Mouse (Mus musculus): ENCODE data around the gene Trim31. TPM values are rescaled to one million over a fixed set of nuclear protein-coding genes. Genes with fewer than 3 reads are reported as not detected.
A peak's percentile ranks its signal among the peaks of the same experiment; 100 is the strongest.

The Trim31 gene
- polyA plus RNA-seq, 1 experiment: not detected

DNA sequence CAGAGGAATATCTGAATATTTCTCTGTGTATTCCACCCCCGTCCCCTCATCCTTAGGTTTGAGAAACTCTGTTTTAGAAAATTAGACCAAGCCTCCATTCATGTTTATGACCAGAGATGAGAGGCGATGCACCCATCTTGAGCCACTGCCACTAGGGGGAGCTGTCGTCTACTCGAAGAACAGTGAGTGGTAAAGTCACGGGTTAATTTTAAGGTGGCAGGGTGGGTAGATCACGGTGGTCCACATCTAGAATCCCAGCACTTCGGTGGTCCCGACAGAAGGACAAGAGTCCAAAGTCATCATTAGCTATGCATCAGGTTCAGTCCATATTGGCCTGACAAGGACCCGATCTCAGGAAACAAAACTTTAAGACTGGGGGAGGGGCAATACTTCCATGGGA, 17.2 kb downstream of the Trim31 start:
- Histone ChIP-seq H3K4me1 (ENCODE audit: control insufficient read depth, insufficient read depth, insufficient read length, low read length) (no peaks in the 10 kb centered on the region), H3K27ac (replicated peaks; ENCODE audit: low read depth, low read length) (no peak overlapping the region), H3K4me3 (ENCODE audit: insufficient read depth, low read depth, low read length) (no peak overlapping the region)

- no peak overlapping the region for H3K27ac ChIP-seq (replicated peaks; ENCODE audit: low read depth, low read length)
- H3K4me3 ChIP-seq (ENCODE audit: insufficient read depth, low read depth, low read length): no peak overlapping the region
- no peaks in the 10 kb centered on the region for H3K4me1 ChIP-seq (ENCODE audit: control insufficient read depth, insufficient read depth, insufficient read length, low read length)
These were observed 22.3 kb downstream of the Trim31 start for GRCm38 (mm10) chr17:36920239-36920638.

GRCm38 (mm10) chr17:36922715-36923114, 24.8 kb downstream of the Trim31 start:
- Histone ChIP-seq H3K27ac (replicated peaks; ENCODE audit: low read depth, low read length) (no peak overlapping the region), H3K4me1 (ENCODE audit: control insufficient read depth, insufficient read depth, insufficient read length, low read length) (no peaks in the 10 kb centered on the region), H3K4me3 (ENCODE audit: insufficient read depth, low read depth, low read length) (no peak overlapping the region)

GRCm38 (mm10) chr17:36923491-36923890, 25.6 kb downstream of the Trim31 start:
- H3K27ac ChIP-seq (replicated peaks; ENCODE audit: low read depth, low read length): no peak overlapping the region
- H3K4me3 ChIP-seq (ENCODE audit: insufficient read depth, low read depth, low read length): no peak overlapping the region
- no peaks in the 10 kb centered on the region for H3K4me1 ChIP-seq (ENCODE audit: control insufficient read depth, insufficient read depth, insufficient read length, low read length)

DNA sequence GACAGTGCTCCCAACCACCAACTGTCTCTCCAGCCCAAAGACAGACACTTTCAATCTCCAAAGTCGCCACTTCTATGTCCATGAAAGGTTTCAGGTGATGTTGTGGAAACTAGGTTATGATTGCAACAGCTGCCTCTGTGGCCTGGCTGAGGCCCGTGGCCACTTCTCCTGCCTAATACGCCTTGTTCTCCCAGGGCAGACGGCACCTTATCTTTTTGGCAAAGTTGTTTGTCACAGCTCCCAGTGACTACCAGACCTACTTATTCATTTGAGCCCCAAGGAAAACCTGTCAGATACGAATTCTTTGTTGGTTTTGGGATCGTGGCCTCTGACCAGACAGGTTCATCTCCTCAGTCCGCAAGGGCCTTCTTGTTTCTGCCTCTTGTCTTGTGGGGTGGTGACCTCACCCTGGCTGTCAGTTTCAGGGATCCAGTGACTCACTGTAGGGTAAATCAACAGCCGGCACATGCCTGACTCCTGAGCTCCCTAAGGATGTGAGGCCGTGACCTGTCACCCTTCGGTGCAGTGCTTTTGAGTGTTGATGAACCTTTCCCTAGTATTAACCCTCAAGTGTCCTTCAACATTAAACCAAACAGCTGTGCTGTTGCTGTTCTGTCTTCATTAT, 29.7 kb downstream of the Trim31 start:
- no peak overlapping the region for H3K27ac ChIP-seq (replicated peaks; ENCODE audit: low read depth, low read length)
- no peak overlapping the region for H3K4me3 ChIP-seq (ENCODE audit: insufficient read depth, low read depth, low read length)

DNA sequence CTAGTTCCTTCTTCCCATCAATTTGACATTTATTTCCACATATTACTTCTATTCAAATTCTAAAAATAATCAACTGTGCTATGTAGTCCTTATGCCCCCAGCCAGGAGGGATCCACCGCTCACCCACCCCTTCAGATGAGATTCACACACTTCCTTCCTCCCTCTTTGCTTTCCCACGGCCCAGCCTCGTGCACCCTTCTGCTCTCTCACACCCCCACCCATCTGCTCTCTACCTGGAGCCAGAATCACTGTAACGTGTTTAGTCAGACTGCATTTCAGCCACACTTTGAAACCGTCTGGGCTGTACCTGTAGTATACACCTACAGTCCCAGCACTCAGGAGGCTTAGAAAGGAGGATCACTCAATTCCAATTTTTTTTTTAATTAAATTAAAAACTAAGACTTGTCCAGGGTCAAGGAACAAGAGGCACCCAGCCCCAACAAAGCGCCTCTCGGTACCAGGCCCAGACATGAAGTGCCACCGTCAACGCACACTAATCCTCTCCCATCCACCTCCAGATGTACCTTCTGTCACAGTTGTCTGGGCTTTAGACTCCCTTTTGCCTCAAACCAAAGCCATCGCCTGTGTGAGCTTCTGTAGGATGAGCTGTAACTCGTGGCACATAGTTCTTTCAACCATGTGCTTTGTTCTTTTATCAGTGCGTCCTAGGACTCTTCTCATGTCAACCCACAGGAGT, 31.5 kb downstream of the Trim31 start:
- H3K4me1 ChIP-seq (ENCODE audit: control insufficient read depth, insufficient read depth, insufficient read length, low read length): no peaks in the 10 kb centered on the region
- no peak overlapping the region for H3K4me3 ChIP-seq (ENCODE audit: insufficient read depth, low read depth, low read length)
- H3K27ac ChIP-seq (replicated peaks; ENCODE audit: low read depth, low read length): no peak overlapping the region

More for the DNA sequence above, 29.7 kb downstream of the Trim31 start:
- H3K4me1 ChIP-seq (ENCODE audit: control insufficient read depth, insufficient read depth, insufficient read length, low read length): no peaks in the 10 kb centered on the region

DNA sequence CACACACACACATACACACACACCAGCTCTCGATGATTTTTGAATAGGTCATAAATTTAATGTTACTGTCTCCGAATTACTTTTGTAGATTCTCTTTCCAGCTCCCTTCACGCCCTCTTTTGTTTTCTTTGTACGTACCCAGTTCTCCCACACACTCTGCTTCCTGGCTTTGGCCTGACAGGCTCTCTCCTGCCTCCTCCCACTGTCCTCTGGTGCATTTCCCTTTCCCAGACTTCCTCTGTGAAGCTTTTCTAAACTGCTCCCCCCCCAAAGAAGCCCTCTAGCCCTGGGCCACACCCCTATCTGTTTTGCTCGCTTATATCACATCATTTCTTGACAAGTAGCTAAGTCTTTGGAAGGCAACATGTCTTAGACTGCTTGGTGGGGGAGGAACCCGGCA, 32.3 kb downstream of the Trim31 start:
- Histone ChIP-seq H3K27ac (replicated peaks; ENCODE audit: low read depth, low read length) (no peak overlapping the region), H3K4me1 (ENCODE audit: control insufficient read depth, insufficient read depth, insufficient read length, low read length) (no peaks in the 10 kb centered on the region), H3K4me3 (ENCODE audit: insufficient read depth, low read depth, low read length) (no peak overlapping the region)

DNA sequence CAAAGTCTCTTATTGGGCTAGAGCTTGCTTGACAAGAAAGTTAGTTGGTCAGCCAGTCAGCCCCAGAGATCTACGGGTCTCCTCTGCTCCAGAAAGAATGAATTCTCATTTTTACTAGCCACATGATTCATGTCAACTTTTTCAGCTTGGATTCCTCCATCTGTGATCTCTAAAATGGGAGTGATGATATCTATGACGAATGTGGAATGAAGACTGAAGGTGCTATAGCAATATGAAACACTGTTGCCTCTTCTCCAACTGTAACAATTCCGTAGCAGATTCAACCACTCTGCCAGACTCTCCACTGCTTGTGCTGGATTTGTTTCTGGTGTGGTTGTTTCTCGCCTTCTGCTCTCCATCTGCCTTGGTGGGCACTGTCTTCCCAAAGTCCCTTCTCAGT, 33.2 kb downstream of the Trim31 start:
- no peaks in the 10 kb centered on the region for H3K4me1 ChIP-seq (ENCODE audit: control insufficient read depth, insufficient read depth, insufficient read length, low read length)
- no peak overlapping the region for H3K27ac ChIP-seq (replicated peaks; ENCODE audit: low read depth, low read length)
- H3K4me3 ChIP-seq (ENCODE audit: insufficient read depth, low read depth, low read length): no peak overlapping the region

DNA sequence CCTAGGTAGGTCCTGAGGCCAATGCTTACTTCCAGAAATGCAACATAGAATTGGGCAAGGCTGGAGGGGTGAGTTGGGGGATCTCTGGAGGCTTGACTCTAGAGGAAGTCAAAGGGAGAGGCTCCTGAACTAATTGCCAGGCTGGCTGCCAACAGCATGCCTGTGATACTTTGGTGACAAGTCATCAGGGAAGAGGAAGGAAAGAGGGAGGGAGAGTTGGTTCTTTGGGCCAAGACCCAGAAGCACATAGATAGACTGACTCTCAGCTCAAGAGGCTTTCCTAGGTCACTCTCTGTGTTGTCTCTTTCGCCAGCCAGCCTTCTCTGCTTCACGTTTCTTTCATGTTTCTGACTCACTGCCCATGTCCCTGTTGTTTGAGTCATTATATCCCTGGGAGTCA, 33.9 kb downstream of the Trim31 start:
- no peak overlapping the region for H3K27ac ChIP-seq (replicated peaks; ENCODE audit: low read depth, low read length)
- H3K4me1 ChIP-seq (ENCODE audit: control insufficient read depth, insufficient read depth, insufficient read length, low read length): no peaks in the 10 kb centered on the region
- H3K4me3 ChIP-seq (ENCODE audit: insufficient read depth, low read depth, low read length): no peak overlapping the region

- no peak overlapping the region for H3K4me3 ChIP-seq (ENCODE audit: insufficient read depth, low read depth, low read length)
- H3K27ac ChIP-seq (replicated peaks; ENCODE audit: low read depth, low read length): no peak overlapping the region
- H3K4me1 ChIP-seq (ENCODE audit: control insufficient read depth, insufficient read depth, insufficient read length, low read length): no peaks in the 10 kb centered on the region
These were observed 40.1 kb downstream of the Trim31 start for GRCm38 (mm10) chr17:36938056-36938455.

GRCm38 (mm10) chr17:36942391-36942790, 44.5 kb downstream of the Trim31 start:
- Histone ChIP-seq H3K4me1 (ENCODE audit: control insufficient read depth, insufficient read depth, insufficient read length, low read length) (peaks cover 1% of the 10 kb centered on the region), H3K27ac (replicated peaks; ENCODE audit: low read depth, low read length) (no peak overlapping the region), H3K4me3 (ENCODE audit: insufficient read depth, low read depth, low read length) (peak overlapping the region; percentile 43)

DNA sequence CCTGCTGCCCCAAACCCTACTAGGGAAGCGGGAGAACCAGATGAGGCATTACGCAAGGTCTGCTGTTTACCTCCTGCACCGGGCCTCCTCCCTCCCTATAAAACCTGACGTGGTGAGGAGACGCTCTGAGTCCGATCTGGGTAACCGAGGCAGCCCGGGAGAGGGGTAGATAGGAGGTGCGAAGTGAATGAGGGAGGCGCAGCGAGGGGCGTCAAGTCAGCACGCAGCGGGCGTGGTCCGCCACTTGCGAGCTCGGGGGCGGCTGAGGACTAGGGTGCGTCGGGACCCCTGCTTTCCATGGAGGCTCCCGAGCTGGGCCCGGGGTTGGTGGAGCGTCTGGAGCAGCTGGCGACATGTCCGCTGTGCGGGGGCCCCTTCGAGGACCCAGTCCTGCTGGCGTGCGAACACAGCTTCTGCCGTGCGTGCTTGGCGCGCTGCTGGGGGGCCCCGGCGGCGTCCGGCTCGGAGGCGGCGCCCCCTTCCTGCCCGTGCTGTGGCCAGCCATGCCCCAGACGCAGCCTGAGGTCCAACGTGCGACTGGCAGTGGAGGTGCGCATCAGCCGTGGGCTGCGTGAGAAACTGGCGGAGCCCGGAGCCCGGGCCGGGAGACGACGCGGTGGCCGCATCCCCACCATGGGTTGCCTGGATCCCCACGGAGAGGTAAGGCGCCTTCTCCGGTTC, 45.0 kb downstream of the Trim31 start, which contains the start of gene Rnf39:
Rnf39 (plus strand) TSS at position 128 of the 681 bp plus-strand sequence.
- Histone ChIP-seq H3K27ac (replicated peaks; ENCODE audit: low read depth, low read length) (no peak within 1 kb of the TSS), H3K4me1 (ENCODE audit: control insufficient read depth, insufficient read depth, insufficient read length, low read length) (peaks cover 5% of the 10 kb centered on the region), H3K4me3 (ENCODE audit: insufficient read depth, low read depth, low read length) (peak within 1 kb of the TSS; percentile 43)

GRCm38 (mm10) chr17:36943691-36944090, 45.8 kb downstream of the Trim31 start:
- H3K4me3 ChIP-seq (ENCODE audit: insufficient read depth, low read depth, low read length): no peak overlapping the region
- H3K4me1 ChIP-seq (ENCODE audit: control insufficient read depth, insufficient read depth, insufficient read length, low read length): peaks cover 5% of the 10 kb centered on the region
- H3K27ac ChIP-seq (replicated peaks; ENCODE audit: low read depth, low read length): no peak overlapping the region

DNA sequence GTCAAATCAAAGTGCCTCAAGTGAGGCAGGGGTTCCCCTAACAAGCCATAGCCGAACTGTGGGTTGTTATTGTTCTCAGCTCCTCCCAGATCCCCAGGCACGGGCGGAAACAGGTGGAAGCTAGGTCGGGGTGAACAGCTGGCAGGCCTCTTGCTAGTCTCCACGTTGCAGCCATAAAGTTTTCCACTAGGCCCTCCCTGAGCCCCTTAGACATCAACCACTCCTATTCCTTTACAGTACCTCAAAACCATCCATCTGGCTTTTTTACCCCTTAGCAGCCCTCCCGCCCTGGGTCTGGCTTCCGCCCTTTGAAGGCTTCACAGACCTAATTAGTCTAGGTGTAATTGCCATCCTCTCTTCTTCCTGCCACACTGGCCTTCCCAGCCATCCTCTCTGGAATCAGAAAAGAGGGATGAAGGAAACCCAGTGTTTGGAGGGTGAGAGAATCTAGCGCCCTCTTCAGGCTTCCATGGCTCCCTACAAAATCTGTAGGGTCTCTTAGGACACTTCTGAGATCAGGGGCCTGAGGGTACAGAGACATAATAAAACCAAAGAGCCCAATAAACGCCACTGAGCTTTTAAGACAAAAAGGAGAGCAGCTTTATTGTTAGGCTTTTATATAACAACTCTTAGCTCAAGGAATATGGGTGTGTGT, 46.3 kb downstream of the Trim31 start:
- Histone ChIP-seq H3K4me3 (ENCODE audit: insufficient read depth, low read depth, low read length) (no peak overlapping the region), H3K4me1 (ENCODE audit: control insufficient read depth, insufficient read depth, insufficient read length, low read length) (peaks cover 5% of the 10 kb centered on the region), H3K27ac (replicated peaks; ENCODE audit: low read depth, low read length) (no peak overlapping the region)

DNA sequence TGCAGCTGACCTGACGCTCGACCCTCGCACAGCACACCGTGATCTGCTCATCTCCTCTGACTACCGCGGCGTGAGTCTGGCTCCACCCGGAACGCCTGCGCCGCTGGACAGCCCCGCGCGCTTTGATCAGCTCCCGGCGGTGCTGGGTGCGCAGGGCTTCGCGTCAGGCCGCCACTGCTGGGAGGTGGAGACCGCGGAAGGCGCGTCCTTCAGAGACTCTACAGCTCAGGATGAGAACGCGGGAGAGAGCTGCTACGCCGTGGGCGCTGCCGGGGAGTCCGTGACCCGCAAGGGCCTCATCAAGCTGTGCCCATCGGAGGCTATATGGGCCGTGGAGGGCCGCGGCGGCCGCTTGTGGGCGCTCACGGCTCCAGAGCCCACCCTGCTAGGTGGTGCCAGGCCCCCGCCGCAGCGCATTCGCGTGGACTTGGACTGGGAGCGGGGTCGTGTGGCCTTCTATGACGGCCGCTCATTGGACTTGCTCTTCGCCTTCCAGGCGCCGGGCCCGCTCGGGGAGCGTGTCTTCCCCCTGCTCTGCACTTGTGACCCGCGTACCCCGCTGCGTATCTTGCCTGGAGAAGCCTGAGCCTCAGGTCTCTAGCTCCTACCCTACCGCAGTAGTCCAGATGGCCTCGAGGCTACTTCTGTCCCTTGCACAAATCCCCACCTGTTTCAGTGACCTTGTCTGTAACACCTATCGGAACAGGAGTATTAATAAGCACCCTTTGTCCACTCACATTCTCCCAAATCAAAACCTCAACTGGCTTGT, 49.3 kb downstream of the Trim31 start:
- H3K4me3 ChIP-seq (ENCODE audit: insufficient read depth, low read depth, low read length): peak overlapping the region; percentile 59
- H3K27ac ChIP-seq (replicated peaks; ENCODE audit: low read depth, low read length): no peak overlapping the region
- H3K4me1 ChIP-seq (ENCODE audit: control insufficient read depth, insufficient read depth, insufficient read length, low read length): peaks cover 7% of the 10 kb centered on the region
